Mouse (Mus musculus): ENCODE data around the gene Cmtm8.
A peak's percentile ranks its signal among the peaks of the same experiment; 100 is the strongest.

The Cmtm8 gene

DNA sequence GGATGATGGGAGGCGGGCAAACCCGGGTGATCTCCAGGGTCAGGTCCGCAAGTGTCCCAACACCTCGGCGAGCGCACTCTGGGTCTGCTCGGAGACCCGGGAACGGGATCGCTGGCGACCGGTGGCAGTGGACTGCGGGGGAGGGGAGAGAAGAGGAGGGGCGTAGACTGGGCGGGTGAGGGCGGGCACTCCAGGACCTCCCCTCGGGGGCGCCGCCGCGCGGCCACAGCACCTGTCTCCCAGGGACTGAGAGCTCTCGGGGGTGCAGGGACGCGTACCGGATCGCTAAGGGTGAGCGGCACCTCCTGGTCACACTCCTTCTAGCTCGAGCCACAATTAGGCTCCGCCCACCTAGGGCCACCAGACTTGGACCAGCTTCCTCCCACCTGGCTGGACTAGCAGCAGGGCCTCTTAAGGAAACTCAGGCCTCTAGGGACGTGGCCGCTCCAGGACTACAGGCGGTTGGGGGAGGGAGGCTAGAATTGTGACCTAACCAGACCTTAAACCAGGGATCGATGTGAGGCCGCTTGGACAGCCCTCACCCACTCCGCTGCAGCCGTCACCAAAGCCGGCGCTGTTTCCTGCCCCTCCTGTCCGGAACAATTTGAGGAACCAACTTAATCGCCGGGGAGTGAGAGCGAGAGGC is at the start of gene Cmtm8:
TSS of gene Cmtm8 (minus strand) at position 140 of the 646 bp plus-strand sequence.
- DNase-seq (ENCODE audit: low read depth) = no peak

DNA sequence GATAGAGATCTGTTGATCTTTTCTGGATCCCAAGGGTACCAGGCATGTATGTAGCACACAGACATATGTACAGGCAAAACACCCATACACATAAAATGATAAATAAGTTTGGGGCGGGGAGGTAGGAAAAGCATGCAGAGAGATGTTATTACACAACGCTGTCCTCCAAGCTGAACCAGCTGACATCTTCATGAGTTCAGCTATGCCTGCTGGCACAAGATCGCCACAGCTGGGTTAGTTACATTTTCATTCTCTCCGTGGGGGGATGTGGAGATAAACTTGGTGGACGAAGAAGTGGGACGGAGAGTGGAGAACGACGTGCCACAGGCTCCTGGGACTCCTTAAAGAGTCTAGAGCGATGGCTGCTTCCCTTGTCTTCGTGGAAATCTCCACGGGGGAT is 49.0 kb upstream of the Cmtm8 start:
- DNase-seq (ENCODE audit: low read depth) = no peak

DNA sequence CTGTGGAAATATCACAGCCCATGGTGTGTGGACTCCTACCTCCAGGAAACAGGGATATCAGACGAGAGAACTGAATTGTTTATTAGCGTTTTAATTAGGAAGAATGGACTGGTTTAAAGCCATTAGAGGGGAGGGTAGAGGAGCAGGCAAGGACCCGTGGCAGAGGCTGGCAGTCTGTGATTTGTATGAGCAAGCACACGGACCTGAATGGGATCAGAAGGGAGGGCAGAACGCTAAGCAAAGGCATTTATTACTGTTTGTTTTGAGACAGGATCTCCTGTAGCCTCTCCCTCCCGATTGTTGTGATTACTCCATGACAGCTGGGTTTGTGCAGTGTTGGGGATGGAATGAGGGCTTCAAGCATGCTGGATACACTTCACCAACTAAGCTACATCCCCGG is 46.4 kb upstream of the Cmtm8 start:
- DNase-seq (ENCODE audit: low read depth) = no peak

DNA sequence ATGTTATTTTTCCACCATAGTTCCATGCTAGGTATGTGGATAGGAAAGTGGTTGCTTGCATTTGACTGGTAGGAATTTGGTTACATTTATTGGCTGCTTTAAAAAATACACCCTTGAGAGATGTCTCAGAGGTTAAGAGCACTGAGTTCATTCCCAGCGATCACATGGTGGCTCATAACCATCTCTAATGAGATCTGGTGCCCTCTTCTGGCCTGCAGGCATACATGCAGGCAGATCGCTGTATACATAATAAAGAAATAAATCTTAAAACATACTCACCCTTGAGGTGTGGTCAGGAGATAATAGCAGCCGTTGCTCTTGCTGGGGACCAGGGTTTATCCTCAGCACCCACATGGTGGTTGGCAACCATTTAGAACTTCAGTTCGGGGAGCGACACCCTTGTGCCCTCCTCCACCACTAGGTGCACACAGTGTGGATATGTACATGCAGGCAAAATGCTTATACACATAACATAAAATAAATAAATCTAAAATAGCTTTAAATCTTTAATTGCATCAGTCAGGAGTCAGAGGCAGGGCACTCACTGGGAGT is 45.0 kb upstream of the Cmtm8 start:
- no peak for DNase-seq (ENCODE audit: low read depth)

DNA sequence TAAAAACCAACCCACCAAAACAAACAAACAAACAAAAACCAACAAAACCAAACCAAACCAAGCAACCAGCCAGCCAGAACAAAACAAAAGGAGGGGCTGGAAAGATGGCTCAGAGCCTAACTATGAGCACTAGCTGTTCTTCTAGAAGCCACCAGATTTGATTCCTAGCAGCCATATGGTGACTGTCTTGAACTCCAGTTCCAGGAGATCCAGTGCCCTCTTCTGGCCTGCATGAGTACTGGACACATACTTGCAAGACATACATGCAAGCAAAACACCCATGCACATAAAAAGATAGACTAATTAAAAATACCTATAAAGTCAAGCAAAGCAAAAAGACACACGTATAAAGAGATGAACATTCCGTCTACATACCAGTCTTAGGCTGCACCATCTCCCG is 43.7 kb upstream of the Cmtm8 start:
- no peak for DNase-seq (ENCODE audit: low read depth)

DNA sequence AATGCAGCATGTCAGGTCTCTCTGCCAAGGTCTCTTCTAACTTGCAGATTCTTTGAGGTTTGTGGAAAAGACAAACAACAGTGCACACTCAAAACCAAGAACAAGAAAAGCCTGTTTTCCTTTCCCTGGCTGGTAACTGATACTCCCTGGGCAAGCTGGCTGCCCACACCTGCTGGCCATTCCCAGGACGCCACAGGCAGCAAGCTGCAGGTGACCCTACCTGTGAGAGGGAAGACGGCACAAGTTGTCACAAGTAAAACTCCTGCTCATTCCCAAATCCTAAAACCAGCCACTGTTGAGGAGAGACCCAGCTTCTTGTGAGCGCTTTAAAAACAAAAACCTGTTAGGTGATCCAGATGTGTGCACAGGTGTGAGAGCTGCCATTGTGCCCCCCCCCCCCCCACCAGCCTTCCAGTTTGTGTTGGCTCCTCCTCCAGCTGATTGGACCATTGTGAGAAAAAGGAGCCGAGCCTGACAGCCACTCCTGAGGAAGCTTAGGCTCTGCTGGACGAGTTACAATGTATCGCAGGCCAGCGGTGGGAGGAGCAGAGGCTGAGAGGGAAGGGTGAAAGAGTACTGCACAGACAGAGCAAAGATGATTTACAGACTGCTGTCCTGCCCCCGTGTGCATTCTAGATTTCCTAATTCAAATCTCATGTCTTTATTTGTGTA is 42.2 kb upstream of the Cmtm8 start:
- DNase-seq (ENCODE audit: low read depth) = peak; percentile 36

DNA sequence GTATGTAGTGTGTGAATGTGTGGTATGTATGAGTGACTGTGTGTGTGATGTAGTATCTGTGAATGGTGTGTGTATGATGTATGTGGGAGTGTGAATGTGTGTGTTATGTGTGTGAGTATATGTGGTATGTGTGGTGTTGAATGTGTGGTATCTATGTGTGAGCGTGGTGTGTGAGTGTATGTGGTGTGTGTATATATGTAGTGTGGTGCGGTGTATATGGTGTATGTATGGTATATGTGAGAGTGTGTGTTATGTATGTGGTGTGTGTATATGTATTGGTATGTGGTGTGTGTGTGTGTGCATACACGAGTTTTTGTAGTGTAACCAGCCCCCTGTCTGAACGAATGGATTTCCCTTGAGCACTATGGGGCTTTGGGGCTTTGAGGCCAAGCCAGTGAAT is 41.6 kb upstream of the Cmtm8 start:
- no peak for DNase-seq (ENCODE audit: low read depth)

DNA sequence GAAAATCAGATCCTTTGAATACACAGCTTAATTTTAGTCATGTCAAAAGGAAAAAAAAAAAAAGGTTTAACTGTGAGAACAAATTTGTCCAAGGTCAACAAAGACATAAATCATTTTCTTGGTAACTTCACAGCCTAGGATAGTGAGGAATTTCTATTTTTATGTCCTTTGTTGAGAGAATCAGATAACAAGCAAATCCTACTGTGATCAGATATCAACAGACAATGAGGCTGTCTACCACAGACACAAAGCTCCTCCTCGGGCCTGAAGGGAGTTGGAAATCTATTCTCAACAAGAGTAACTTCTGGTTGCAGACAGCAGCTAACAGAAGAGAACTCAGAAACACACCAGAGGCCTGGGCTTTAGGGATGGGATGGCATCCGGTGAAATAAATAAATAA is 38.0 kb upstream of the Cmtm8 start:
- DNase-seq (ENCODE audit: low read depth) = no peak

DNA sequence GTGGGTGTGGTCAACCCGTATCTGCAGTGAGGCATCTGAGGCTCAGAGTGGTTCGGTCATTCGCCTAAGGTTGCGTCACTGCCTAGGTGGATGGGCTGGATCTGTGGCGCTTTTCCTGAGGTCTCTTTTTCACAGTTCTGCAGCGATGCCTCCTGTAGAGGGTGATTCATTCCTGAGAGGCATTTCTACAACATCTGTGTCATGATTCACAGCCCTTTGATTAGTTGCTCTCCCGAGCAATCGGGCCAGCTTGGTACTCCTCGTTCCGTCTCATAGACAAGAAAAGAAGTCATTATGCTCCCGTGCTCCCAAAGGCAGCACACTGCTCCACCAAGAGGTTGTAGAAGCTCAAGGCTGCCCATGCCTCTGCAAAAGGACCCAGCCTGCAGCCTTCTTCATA is 11.4 kb upstream of the Cmtm8 start:
- peak; percentile 53 for DNase-seq (ENCODE audit: low read depth)

DNA sequence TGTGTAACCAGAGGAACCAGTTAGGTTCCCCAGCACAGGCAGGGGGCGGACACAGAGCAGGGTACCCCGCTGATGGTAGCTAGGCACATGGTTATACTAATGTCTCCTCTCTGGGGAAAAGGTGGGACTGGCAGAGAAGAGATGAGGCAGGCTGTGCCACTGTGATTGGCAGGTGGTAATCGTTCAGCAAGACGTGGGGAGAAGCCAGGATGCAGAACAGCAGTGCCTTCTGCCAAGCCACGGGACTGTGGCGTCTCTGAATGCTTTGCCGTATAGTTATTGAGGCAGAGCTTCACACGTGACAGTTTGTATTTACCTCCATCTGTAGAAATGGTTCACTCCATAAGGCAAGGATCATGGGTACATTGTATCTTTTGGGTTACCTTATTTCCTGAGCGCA is 10.7 kb upstream of the Cmtm8 start:
- DNase-seq (ENCODE audit: low read depth) = no peak

DNA sequence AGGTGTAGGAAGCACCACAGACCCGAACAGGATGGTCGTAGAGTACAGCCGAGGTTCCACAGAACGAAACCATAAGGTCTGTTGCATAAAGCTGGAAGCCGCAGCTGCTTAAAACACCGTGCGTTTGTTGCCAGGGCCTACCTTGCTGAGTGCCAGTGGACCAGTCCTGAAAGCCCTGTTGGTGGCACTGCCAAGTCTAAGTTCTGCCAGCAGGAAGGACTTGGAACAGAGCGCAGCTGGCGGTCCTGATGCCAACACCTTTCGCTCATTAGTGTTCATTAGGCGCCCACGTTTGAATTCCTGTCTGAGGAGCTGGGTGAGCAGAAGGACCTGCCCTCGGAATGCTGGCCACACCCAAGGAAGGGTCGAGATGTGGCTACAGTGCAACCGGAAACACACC is 9.4 kb upstream of the Cmtm8 start:
- no peak for DNase-seq (ENCODE audit: low read depth)

DNA sequence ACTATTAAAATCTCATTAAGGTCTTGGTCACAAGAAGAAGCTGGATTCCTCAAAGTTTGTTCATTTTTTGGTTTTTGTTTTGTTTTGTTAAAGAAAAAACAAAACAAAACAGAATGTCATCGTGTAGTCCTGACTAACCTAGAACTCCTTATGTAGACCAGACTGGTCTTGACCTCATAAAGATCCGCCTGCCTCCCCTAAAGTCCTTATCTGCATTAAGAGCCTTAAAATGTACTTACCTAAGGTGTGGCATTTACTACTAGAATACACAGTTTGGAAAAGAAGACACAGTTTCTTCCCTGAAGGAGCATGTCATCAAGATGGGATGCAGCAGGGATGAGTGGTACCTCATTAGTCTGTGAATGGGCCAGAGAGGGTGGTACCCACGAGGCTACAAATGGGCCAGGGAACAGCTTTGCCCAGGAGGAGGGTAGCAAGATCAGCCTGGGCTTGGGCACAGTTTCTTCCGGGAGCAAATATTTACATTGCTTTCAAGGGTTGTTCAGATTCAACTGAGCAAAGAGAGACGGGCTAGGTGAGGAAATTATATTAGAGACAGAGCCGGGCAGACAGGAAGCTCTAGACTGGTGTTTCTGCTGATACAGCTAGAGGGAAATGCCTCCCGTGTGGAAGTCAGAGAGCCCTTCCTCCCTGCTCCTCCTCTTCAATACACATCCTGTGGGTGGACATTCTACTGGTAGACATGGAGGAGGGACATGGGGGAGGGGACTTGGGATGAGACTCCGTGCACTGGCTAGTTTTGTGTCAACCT is 7.6 kb upstream of the Cmtm8 start:
- DNase-seq (ENCODE audit: low read depth) = no peak

DNA sequence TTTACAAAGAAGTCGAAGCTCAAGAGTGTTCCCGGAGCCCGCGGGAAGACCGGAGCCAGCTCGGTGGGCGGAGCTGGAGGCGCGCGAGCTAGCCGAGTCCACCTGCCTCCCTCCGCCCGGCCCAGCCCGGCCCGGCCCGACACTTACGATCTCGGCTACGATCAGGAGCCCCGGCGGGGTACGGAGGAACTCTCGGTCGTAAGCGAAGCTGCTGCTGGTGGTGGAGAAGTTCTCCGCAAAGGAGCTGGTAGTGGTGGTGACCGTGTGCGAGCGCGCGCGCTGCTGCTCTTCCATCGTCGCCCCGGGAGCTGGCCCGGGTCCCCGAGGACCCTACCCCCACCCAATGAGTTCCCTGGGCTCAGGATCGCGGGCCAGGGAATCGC is 331 bp downstream of the Cmtm8 start:
- no peak for DNase-seq (ENCODE audit: low read depth)

DNA sequence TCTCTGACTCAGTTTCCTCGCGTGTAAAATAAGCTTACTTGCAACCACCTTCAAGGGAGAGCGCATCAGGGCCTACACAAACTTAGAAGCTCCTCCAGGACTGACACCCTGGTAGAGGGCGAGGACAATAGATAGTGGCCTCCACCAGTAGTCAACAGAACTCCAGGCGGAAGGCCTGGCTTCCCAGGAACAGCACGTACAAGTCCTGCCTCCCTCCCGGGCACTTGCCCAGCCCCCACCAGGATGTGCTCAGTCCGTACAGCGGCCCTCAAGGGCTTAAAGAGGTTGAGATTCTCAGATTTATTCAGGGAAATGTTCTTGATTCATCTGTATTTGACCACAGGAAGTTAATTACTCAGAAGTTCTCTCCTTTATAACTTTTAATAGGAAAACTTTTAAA is 1.1 kb downstream of the Cmtm8 start:
- DNase-seq (ENCODE audit: low read depth) = no peak

DNA sequence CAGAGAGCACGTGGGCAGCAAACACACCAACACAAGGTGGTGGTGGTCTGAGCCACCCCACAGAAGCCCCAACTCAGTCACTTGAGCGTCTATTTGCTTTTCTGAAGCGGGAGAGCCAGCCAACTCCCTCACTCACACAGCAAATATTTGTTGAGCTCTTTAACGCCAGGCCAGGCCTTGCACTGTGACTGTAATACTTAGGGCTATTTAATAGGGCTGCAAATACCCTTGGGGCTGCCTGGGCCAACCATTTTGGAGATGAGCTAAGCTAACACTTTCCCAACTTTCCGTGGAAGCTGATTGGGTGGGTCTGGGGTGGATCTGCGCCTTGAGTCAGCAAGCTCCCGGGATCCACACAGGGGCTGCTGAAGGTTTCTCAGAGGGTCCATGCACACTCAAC is 1.7 kb downstream of the Cmtm8 start:
- DNase-seq (ENCODE audit: low read depth) = no peak

DNA sequence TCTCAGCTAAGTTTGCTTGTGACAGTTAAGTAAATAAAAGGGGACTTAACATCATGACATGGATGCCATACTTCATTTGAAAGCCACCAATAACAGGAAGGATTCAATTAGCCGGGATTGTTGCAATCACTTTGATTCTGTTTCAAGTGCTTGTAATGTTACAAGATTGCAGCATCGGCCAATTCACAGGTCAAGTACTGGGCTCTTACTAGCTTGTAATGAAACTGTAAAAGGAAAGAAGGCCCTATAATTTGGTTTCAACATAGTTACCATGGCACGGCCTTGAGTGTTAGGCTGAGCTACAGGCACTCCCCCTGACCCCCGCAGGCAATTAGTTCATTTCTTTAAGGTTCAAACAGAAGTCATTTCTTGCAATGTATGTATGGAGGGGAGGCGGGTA is 5.1 kb downstream of the Cmtm8 start:
- no peak for DNase-seq (ENCODE audit: low read depth)

DNA sequence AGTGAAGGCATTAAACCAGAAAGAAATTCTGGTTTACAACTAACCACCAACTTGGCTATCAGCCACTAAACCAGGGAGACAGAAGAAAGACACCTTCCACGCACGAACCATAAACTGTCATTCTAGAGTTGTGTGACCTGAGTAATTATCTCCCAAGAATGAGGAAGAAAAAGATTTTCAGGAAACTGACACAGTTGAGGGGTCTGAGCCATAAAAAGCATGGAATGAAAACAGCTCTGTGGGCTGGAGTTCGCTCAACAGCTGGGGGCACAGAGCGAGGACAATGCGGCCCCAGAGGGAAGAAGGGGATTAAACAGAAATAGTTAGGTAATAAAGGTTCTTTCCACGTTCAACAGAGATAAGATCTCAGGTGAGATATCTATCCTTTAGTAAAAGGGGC is 12.4 kb downstream of the Cmtm8 start:
- no peak for DNase-seq (ENCODE audit: low read depth)

DNA sequence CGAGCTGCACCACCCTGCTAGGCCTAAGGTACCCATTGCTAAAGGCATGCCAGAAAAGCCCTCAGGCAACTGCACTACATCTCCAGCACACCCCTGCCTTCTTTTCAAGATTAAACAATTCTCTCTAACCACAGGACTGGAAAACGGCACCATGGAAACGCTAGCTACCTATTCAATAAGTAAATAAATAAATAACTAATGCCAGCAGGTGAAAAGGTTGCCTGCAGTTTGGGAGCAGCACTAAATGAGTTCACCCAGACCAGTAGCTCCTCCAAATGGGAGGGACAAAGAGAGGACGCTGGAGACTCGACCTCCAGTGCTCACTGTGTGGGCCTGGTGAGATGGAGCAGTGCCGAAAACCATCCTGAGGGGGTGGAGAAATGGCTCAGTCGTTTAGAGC is 13.6 kb downstream of the Cmtm8 start:
- no peak for DNase-seq (ENCODE audit: low read depth)

DNA sequence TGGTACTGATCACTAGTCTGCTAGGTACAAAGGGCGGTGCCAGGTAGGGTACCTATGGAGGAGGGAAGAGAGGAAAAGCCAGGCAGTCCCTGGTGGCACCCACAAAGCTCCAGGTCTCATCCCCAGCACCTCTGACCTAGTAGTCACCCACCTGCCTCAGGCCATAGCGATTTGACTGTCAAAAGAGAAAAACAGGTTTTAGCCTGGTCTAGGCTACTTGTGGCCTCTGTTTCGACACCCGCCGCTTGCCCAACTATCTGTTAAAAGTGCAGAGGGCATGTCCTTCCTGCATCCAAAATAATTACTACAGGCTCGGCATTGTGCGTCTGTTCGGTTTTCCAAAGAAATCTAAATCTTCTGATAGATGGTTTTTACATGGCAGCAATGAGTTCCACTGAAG is 14.3 kb downstream of the Cmtm8 start:
- no peak for DNase-seq (ENCODE audit: low read depth)

DNA sequence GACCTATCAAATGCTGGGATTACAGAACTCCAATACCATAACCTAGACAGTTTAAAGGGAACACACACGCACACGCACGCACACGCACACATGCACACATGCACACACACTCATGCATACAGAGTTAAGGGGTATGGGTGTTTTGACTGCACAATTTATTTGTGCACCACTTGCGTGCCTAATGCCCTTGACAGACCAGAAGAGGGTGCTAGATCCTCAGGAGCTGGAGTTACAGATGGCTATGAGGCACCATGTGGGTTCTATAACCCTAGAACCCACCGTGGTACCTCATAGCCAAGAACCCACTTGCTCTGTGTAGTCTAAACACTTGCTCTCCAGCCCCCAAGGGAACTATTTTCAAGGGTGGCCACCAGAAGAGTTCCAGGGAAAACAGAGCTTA is 15.6 kb downstream of the Cmtm8 start:
- DNase-seq (ENCODE audit: low read depth) = no peak

DNA sequence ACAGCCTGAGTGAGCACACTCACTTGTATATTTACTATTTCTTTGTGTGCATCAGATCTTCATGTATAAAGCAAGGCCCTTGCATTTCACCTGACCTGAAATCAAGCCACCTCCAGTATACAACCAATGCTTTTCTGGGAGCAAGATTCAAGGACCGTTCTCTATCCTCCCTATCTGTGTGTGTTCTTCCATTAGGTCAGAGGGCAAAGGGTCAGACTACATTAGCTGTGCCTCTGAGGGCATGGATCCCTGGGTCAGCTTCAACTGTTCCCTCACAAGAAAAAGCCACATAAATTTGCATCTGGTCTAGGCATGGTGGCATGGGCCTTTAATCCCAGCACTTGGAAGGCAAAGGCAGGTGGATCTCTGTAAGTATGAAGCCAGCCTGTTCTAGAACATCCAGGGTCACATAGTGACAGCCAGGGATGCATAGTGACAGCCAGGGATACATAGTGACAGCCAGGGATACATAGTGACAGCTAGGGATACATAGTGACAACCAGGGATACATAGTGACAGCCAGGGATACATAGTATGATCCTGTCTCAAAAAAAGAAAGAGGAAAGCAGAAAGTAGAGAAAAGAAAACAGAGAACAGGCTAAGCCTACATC is 16.6 kb downstream of the Cmtm8 start:
- DNase-seq (ENCODE audit: low read depth) = no peak

DNA sequence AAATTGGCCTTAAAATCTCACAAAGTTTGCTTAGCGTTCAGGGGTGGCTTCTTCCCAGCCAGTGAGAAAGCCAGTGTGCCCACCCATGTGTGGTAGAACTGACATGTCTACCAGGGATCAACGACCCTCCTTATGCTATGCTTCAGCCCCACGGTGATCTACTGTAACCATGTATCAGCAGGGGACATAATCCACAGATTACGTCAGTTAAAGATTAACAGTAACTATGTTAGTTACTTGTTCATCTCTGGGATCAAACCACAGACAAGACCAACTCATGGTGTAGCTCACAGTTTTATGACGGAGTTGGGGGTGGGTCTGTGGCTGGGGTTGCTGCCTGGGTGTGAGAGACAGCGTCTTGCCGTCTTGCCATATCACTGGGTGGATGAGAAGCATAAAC is 19.8 kb downstream of the Cmtm8 start:
- no peak for DNase-seq (ENCODE audit: low read depth)
